Mouse (Mus musculus): ENCODE data around the gene Aspscr1. TPM values are rescaled to one million over a fixed set of nuclear protein-coding genes. Genes with fewer than 3 reads are reported as not detected.

The Aspscr1 gene
- polyA plus RNA-seq (2016; fragmentation: Nextera tagmentation; extraction: Ambion mirVana): 166 and 171 TPM in 2 replicates

DNA sequence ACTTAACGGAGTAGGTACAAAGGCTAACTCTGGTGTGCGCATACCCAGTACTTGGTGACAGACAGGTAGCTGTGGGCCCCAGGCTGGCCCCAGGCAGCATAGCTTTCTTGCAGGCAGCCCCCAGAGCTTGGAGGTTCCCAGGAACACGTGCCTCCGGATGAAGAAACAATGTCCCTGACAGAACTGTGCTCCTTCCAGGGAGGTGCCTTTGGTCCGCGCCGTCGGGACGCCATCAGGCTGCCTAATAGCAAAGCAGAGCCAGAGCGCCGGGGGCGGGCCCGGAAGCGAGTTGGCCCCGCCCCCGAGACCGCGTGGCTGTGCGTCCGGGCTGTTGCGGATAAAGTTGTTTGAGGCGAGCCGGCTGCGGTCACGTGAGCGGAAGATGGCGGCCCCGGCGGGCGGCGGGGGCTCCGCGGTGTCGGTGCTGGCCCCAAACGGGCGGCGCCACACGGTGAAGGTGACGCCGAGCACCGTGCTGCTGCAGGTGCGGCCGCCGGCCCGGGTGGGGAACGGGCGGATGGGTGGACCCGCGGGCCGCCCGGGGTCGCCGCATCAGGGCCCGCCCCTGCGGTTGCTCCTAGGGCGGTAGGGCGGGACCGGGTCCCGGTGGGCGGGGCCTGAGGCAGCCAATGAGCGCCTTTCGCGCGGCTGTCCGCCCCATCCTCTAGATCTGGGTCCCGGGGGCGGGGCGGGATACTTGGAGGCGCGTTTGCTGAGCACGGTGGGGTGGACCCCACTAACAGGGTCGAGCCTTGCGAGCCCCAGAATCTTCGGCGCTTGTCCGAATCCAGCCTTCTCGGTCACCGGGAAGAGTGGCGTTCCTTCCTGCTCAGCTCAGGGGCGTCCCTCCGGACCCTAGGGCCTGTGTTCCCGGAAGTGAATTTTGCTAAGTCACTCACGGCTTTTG, at the start of gene Aspscr1:
TSS of gene Aspscr1 (plus strand) at position 287 of the 907 bp plus-strand sequence.
- H3K4me1 ChIP-seq: peaks cover 15% of the 10 kb centered on the region
- H3K36me3 ChIP-seq: peaks cover 36% of the 10 kb centered on the region
- no peaks in the 10 kb centered on the region for H3K27me3 ChIP-seq (ENCODE audit: low read depth, poor library complexity, severe bottlenecking)
- peak within 1 kb of the TSS; percentile 98 for H3K27ac ChIP-seq
- WGBS: 2% methylated on average over 83 of the region's 83 CpGs
- no peaks in the 10 kb centered on the region for H3K9me3 ChIP-seq (replicated peaks)
- DNase-seq (ENCODE audit: low spot score): peak; percentile 97
- H3K4me3 ChIP-seq: peak within 1 kb of the TSS; percentile 73

DNA sequence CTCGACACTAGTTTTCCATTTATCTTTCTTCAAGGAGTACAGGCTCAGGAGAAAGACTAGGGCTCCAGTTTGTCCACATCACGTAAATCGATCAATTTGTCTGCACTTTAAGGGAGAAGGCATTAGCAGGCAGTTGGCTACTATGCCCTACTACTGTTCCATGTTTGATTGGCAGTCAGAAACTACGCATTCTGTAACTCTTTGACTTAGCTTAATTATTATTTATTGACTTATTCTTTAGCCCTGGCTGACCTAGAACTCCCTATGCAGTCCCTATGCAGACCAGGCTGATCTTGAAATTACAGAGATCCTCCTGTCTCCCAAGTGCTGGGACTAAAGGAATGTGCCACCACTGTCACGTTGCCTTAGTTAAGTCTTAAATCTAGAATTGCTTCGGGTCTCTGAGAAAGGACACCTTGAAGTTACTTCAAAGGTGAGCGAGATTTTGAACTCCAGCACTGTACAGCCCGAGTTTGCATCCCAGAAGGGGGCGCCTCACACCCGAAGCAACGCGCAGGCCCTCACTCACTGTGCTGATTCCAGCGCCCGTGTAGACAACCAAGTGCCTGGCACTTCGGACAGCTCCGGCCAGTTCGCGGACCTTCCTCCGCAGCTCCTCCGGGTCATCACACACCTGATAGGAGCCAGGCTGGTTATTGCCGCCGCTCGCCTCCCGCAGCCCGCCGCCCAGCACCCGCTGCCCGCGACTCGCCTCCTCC, 48.7 kb upstream of the Aspscr1 start:
- peak; percentile 74 for DNase-seq (ENCODE audit: low spot score)
- Histone ChIP-seq H3K4me3 (peak overlapping the region; percentile 87), H3K27me3 (ENCODE audit: low read depth, poor library complexity, severe bottlenecking) (no peaks in the 10 kb centered on the region), H3K4me1 (peaks cover 22% of the 10 kb centered on the region), H3K36me3 (peaks cover 70% of the 10 kb centered on the region), H3K27ac (peak overlapping the region; percentile 79), H3K9me3 (replicated peaks) (no peaks in the 10 kb centered on the region)
- 13% methylated on average over 30 of the region's 30 CpGs for WGBS

DNA sequence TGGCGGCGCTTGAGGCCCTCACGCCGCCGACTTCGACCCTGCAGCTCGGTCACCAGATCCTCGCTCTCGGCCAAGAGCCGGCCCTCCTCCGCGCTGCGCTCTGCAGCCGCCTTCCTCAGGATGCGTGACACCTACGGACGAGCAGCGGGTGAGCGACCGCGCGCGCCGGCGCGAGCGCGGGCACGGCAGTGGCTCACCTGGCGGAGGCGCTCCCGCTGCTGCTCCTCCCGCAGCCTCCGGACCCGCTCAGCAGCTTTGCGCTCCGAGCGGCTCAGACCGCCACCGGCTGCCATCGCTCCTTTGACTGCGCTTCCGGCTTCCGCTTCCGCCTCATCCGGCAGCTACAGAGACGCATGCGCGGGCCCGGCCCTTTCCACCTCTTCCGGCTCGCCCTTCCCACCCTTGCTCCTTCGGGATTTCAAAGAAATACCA, 48.1 kb upstream of the Aspscr1 start:
- Histone ChIP-seq H3K27ac (peak overlapping the region; percentile 79), H3K9me3 (replicated peaks) (no peaks in the 10 kb centered on the region), H3K4me3 (peak overlapping the region; percentile 87), H3K27me3 (ENCODE audit: low read depth, poor library complexity, severe bottlenecking) (no peaks in the 10 kb centered on the region), H3K4me1 (peaks cover 28% of the 10 kb centered on the region), H3K36me3 (peaks cover 71% of the 10 kb centered on the region)
- peak; percentile 90 for DNase-seq (ENCODE audit: low spot score)
- WGBS: 0% methylated on average over 53 of the region's 53 CpGs

DNA sequence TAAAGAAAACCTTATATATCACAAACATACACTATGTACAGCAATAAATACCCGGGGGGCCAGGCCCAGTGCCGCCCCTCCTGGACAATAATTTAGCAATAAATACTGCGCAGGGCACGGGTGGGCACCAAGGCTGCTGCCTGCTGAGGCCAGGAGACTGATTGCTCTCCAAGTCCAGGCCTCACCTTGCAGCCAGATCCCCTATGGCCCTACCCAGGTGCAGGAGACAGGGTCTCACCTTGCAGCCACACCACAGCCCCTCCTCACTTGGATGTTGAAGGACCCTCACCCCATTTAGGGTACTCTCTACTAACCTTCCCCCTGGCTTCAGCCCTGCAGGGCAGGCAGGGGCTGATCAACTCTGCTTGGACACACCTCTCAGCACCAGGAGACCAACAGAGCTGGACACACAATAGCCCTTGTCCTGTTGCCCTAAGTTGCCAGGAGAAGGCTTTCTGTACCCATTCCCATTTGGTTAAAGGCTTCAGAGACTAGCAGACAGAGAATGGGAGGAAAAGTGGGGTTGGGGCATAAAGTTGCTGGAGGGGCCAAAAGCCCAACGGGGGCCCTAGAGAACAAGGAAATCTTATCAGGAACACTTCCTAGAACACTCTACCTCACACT, 47.5 kb upstream of the Aspscr1 start, which contains the start of gene Sirt7:
TSS of gene Sirt7 (minus strand) at position 89 of the 624 bp plus-strand sequence.
- no peak for DNase-seq (ENCODE audit: low spot score)
- H3K27me3 ChIP-seq (ENCODE audit: low read depth, poor library complexity, severe bottlenecking): no peaks in the 10 kb centered on the region
- peaks cover 33% of the 10 kb centered on the region for H3K4me1 ChIP-seq
- H3K9me3 ChIP-seq (replicated peaks): no peaks in the 10 kb centered on the region
- H3K4me3 ChIP-seq: peak within 1 kb of the TSS; percentile 87
- peaks cover 71% of the 10 kb centered on the region for H3K36me3 ChIP-seq
- 23% methylated on average over 5 of the region's 5 CpGs for WGBS
- H3K27ac ChIP-seq: peak within 1 kb of the TSS; percentile 79

DNA sequence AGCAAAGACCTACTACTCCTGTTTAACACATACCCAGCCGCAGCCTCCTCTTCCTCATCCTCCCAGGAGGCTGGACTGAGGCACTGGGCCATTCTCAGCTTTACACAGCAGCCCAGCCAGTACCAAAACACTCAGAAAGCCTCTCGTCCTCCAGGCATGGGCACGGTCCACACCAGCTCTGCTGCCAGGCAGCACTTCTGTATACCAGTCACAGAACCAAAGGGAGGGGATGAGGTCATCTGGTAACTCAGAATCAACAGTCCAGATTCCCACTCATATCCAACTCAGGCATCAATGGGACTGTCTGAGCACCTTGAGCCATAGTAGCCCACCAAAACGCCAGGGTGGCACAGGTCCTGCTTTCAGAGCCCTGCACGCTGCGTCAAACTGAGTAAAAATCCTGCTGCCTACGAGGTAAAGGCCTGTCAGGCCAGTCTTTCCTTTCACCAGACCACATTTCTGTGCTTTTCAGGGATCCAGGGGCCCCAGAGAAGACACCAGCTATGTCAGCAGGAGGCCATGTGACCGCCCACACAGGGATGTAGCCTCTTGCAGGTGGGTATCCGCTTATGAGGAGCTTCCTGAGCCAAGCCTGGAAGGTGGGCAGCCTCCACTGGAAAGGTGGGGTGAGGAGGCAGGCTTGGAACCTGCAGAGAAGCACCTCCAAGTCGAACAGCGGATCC, 45.8 kb upstream of the Aspscr1 start:
- no peaks in the 10 kb centered on the region for H3K27me3 ChIP-seq (ENCODE audit: low read depth, poor library complexity, severe bottlenecking)
- DNase-seq (ENCODE audit: low spot score): no peak
- H3K9me3 ChIP-seq (replicated peaks): no peaks in the 10 kb centered on the region
- H3K4me3 ChIP-seq: no peak overlapping the region
- no peak overlapping the region for H3K27ac ChIP-seq
- peaks cover 57% of the 10 kb centered on the region for H3K36me3 ChIP-seq
- H3K4me1 ChIP-seq: peaks cover 50% of the 10 kb centered on the region
- WGBS: 94% methylated on average over 11 of the region's 11 CpGs

DNA sequence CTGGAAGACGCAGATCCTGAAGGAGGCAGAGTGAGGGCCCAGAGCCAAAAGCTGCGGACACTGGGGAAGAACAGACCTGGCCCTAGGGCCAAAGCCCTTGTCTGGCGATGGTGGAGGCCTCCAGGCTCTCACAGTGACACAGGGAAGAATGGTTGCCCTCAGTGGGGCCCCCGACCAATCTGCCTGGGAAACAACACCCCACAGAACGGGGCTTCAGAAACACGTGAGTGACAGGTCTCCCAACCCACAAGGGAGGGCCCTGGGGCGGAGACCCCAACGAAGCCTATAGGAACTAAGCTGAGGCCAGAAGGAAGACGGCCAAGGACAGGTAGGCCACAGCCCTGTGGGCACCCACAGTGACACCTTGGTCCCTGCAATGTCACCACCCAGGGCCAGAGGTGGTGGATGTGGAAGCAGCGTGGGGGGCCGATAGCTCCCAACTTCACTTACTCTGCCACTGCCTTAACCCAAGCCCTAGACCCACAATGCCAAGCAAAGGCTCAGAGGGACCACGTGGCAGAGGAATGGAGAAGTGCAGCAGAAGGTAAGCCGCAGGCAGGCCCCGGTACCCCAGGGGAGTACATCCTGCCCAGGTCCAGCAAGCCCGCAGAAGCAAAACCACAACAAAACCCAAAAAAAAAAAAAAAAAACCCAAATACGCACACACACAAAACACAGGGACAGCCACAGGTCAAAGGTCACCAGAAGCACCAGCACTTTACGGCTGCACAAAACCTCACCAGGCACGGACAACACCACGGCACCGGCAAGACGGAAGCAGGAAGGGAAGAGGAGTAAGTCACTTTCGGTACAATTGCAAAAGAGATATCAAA, 45.1 kb upstream of the Aspscr1 start:
- 84% methylated on average over 22 of the region's 22 CpGs for WGBS
- no peaks in the 10 kb centered on the region for H3K27me3 ChIP-seq (ENCODE audit: low read depth, poor library complexity, severe bottlenecking)
- peaks cover 51% of the 10 kb centered on the region for H3K36me3 ChIP-seq
- peaks cover 56% of the 10 kb centered on the region for H3K4me1 ChIP-seq
- DNase-seq (ENCODE audit: low spot score): no peak
- H3K9me3 ChIP-seq (replicated peaks): no peaks in the 10 kb centered on the region
- H3K27ac ChIP-seq: no peak overlapping the region
- H3K4me3 ChIP-seq: no peak overlapping the region

DNA sequence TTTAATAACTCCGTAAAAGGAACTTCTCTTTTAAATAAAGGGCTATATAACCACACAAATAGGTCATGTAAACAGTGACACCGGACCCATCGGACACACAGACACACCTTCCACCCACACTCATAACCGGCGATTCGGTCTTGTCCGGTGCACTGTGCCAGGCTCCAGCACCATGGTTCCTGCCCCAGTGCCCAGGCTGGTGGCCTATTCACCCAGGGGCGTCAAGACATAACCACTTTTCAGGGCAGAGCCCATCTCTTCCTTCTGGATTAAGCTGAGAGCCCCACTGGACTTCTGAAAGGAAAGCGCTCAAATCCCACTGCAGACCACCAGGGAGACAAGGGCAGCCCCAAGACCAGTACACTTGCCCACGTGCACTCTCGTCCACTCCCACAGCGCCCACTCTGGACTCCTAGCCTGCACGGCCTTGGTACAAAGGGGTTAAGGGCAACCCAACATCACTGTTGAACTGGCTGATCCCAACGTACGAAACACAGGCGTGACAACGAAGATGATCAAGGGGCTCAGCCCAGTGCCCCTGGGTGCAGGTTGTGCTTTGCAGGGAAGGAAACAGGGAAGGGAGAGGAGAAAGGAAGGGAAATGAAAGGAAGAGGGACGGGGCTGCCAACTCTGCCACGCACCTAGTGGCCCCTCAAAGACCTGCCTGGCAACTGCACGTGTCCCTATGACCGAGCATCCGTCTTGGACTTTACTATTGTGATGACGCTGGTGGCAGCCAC, 44.0 kb upstream of the Aspscr1 start:
- Histone ChIP-seq H3K36me3 (peaks cover 43% of the 10 kb centered on the region), H3K4me1 (peaks cover 59% of the 10 kb centered on the region), H3K4me3 (peak overlapping the region; percentile 19), H3K9me3 (replicated peaks) (no peaks in the 10 kb centered on the region), H3K27me3 (ENCODE audit: low read depth, poor library complexity, severe bottlenecking) (no peaks in the 10 kb centered on the region), H3K27ac (no peak overlapping the region)
- 97% methylated on average over 23 of the region's 23 CpGs for WGBS
- no peak for DNase-seq (ENCODE audit: low spot score)

DNA sequence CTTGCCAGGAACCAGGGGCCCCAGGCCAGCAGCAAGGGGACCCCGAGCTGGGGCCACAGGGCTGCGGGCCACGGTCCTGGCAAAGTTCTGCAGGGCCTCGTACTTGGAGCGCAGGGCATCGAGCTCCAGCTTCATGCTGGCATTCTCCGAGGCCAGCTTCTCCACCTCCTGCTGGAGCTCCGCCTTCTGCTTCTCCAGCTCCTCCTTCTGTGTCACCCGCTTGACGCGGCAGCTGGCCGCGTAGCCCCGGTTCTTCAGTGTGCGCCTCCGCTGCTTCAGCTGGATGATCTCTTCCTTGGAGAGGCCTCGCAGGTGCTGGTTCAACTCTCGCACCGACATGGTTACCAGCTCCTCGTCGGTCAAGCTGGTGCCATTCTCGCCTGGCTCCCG, 43.4 kb upstream of the Aspscr1 start:
- Histone ChIP-seq H3K27ac (0 out of 2 replicates have a peak overlapping the region, but pooled peaks have one; percentile 66), H3K4me3 (peak overlapping the region; percentile 18), H3K4me1 (peaks cover 57% of the 10 kb centered on the region), H3K27me3 (ENCODE audit: low read depth, poor library complexity, severe bottlenecking) (no peaks in the 10 kb centered on the region), H3K36me3 (peaks cover 43% of the 10 kb centered on the region), H3K9me3 (replicated peaks) (no peaks in the 10 kb centered on the region)
- no peak for DNase-seq (ENCODE audit: low spot score)
- WGBS: 79% methylated on average over 23 of the region's 23 CpGs

DNA sequence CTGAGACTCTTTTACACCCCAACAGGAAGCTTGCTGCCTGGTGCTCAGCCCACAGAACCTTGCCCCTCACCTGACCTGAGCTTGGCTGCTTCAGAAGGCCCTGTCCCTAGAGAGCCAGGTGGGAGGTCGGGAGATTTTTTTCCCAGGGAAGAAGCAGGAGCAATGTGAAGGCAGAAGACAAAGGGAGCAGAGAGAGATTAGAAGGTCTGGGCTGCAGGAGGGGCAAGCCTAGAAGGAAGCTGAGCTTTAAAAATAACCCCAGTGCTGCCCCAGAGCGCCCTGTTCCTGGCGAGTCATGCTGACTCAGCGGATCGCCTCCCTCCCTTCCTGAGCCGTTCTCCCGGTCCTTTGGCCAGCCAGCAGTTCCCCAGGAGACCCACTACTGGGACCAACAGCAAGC, 42.9 kb upstream of the Aspscr1 start:
- H3K36me3 ChIP-seq: peaks cover 43% of the 10 kb centered on the region
- no peaks in the 10 kb centered on the region for H3K27me3 ChIP-seq (ENCODE audit: low read depth, poor library complexity, severe bottlenecking)
- no peaks in the 10 kb centered on the region for H3K9me3 ChIP-seq (replicated peaks)
- H3K4me3 ChIP-seq: peak overlapping the region; percentile 18
- WGBS: 51% methylated on average over 7 of the region's 7 CpGs
- peak overlapping the region; percentile 66 for H3K27ac ChIP-seq
- no peak for DNase-seq (ENCODE audit: low spot score)
- peaks cover 54% of the 10 kb centered on the region for H3K4me1 ChIP-seq

DNA sequence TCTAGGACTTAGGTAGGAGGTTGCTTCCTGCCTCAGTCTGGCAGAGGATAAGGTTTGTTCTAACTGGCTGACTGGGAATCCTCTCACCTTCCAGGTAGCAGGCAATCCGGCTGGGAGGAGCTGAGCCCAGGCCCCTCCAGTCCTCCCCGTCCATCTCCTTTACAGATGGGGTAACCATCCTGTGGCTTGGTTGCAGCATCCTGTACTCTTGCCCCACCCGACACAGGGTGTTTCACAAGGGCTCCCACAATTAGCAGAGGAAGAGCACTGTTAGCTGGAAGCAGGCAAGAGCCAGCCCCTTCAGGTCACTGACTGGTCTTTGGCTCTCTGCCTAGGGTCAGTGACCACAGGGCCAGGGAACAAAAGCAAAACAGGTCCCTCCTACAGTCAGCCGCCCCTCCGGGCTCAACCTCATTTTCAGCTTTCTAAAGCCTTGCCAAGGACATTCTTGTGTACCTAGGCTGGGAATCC, 42.3 kb upstream of the Aspscr1 start:
- 64% methylated on average over 5 of the region's 5 CpGs for WGBS
- Histone ChIP-seq H3K27ac (peak overlapping the region; percentile 66), H3K9me3 (replicated peaks) (no peaks in the 10 kb centered on the region), H3K4me3 (peak overlapping the region; percentile 18), H3K36me3 (peaks cover 43% of the 10 kb centered on the region), H3K4me1 (peaks cover 48% of the 10 kb centered on the region), H3K27me3 (ENCODE audit: low read depth, poor library complexity, severe bottlenecking) (no peaks in the 10 kb centered on the region)
- no peak for DNase-seq (ENCODE audit: low spot score)
